Mouse (Mus musculus) spleen, adult 2 months (tissue): ENCODE results near the gene Vps45.

Source experiments
- CTCF ChIP-seq: fragments of 200-500 bp; IDR thresholded peaks from 2 replicates; pipeline ENCODE4 v1.5.1; 2011; ENCODE audit warnings: mild to moderate bottlenecking, inconsistent platforms; ENCODE audit not compliant: insufficient read depth, insufficient read length, insufficient replicate concordance; ENCODE audit errors: extremely low read depth
- POLR2A ChIP-seq: fragments of 200-500 bp; IDR thresholded peaks from 2 replicates; pipeline ENCODE4 v1.6.1; 2011; ENCODE audit warnings: low read depth, low read length, inconsistent platforms

- TF ChIP-seq CTCF (no peak), POLR2A (no peak)
These were observed 490 bp downstream of the Vps45 start for GRCm38 (mm10) chr3:96057747-96058204.
